Mouse (Mus musculus) testis, adult 2 months (tissue): ENCODE data around the gene Vrtn.

Experiments used
- CTCF ChIP-seq: fragments of 200-500 bp; IDR thresholded peaks from 2 replicates; pipeline ENCODE4 v1.5.1; 2012; ENCODE audit warnings: low read depth, mild to moderate bottlenecking, inconsistent platforms, low read length, moderate library complexity; ENCODE audit not compliant: control insufficient read depth, insufficient read depth, insufficient replicate concordance
- POLR2A ChIP-seq: fragments of 200-500 bp; IDR thresholded peaks from 2 replicates; pipeline ENCODE4 v1.6.1; 2012; ENCODE audit warnings: low read depth, mild to moderate bottlenecking, inconsistent platforms, low read length, moderate library complexity; ENCODE audit not compliant: control insufficient read depth

DNA sequence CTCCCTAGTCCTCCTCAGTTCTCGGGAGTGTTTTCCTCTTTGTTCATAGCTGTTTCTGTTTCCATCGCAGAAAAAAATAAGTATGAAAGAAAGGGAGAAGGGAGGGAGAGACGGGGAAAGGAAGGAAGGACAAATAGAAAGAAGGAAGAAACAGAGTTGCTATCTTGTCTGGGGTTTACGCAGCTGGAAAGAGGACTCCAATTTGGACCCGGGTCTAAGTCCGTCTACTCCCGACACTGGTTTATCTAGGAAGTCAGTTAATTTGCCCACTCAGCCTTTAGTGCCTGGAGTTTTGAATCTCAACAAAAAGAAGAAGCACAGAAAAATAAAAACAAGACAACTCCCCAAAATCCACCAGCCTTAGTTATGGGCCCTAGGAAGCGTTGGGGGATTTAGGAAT, 16.2 kb upstream of the Vrtn start:
- no peak for TF ChIP-seq POLR2A
- TF ChIP-seq CTCF, result no peak
